Mouse (Mus musculus) neural tube, embryonic 12.5 days (tissue): ENCODE measurements at regions not wholly inside any gene's neighbourhood (a gene's known extent, or its start where the extent isn't known, plus 50 kb on each side); places are given as distances from the start of the nearest gene placed in this dataset.
A peak's percentile ranks its signal among the peaks of the same experiment; 100 is the strongest.

Source experiments
- ATAC-seq: fragments of 200-750 bp; cut with Nextera tagmentation; 2 replicates; pipeline ENCODE4 v1.8.0; 2017; ENCODE audit warnings: low read depth, mild to moderate bottlenecking, moderate TSS enrichment, moderate library complexity; ENCODE audit not compliant: low FRiP score
- H3K27ac ChIP-seq: fragments of 300-500 bp; sonication (generic); 2 replicates; pipeline ENCODE4 v1.5.1; 2016
- H3K27me3 ChIP-seq: fragments of 300-500 bp; sonication (generic); replicated peaks from 2 replicates; pipeline ENCODE4 v1.6.1; 2016; ENCODE audit warnings: mild to moderate bottlenecking
- H3K36me3 ChIP-seq: fragments of 300-500 bp; sonication (generic); 2 replicates; pipeline ENCODE4 v1.6.1; 2016; ENCODE audit warnings: mild to moderate bottlenecking
- H3K4me1 ChIP-seq: fragments of 300-500 bp; sonication (generic); 2 replicates; pipeline ENCODE4 v1.6.1; 2016
- H3K4me2 ChIP-seq: fragments of 300-500 bp; sonication (generic); replicated peaks from 2 replicates; pipeline ENCODE4 v1.6.1; 2016; ENCODE audit warnings: mild to moderate bottlenecking
- H3K4me3 ChIP-seq: fragments of 300-500 bp; sonication (generic); 2 replicates; pipeline ENCODE4 v1.5.1; 2016
- H3K9ac ChIP-seq: fragments of 300-500 bp; sonication (generic); 2 replicates; pipeline ENCODE4 v1.6.1; 2016; ENCODE audit warnings: mild to moderate bottlenecking
- H3K9me3 ChIP-seq: fragments of 300-500 bp; sonication (generic); 2 replicates; pipeline ENCODE4 v1.6.1; 2016; ENCODE audit warnings: mild to moderate bottlenecking
- WGBS: fragments of 180-500 bp; shearing (Covaris S2); methylation state at CpG from one replicate; pipeline ENCODE4 v1.1.7; 2016; 5-methylcytosine and 5-hydroxymethylcytosine counted together

DNA sequence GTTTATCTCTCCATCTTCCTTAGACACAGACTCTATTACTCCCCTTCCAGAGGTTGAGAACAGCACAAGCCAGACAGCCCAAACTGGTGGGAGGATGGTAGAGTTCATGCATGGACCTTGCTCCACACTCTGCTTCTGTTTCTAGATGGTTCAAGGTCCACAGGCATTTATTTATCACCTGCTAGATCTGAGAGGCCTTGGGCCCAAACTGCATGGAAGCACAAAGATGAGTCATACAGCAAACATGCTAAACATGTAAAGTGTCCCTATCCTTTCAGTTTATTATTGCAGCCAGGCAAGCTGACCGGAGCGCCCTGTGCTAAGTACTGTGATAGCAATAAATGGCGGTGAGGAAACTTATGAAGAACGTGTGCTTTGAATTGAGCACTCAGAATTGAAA is 98.4 kb downstream of the Cmpk2 start:
- no peak overlapping the region for H3K27ac ChIP-seq
- no peak overlapping the region for H3K4me2 ChIP-seq
- H3K27me3 ChIP-seq = no peaks in the 10 kb centered on the region
- no peak overlapping the region for H3K9ac ChIP-seq
- no peaks in the 10 kb centered on the region for H3K4me1 ChIP-seq
- H3K4me3 ChIP-seq = no peak overlapping the region
- H3K9me3 ChIP-seq = no peaks in the 10 kb centered on the region
- ATAC-seq = no peak
- 91% methylated on average over 4 of the region's 4 CpGs for WGBS
- no peaks in the 10 kb centered on the region for H3K36me3 ChIP-seq

DNA sequence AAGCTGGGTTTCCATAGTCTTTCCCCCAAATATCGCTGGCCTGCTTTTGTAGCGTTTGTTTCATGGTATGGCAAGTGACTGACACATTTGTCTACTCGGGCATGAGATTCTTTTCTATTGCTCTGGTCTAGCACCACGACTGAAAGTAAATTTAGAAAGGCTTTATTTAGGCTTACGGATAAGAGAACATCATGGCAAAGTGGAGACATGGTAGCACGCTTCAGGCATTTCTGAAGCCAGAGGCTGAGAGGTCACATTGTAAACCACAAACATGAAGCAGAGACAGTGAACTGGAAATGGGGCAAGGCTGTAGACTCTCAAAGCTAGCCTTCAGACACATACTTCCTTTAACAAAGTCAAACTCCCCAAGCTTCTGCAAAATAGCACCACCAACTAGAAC is 93.9 kb downstream of the Cmpk2 start:
- Histone ChIP-seq H3K36me3 (no peaks in the 10 kb centered on the region), H3K4me3 (no peak overlapping the region), H3K27ac (no peak overlapping the region), H3K9ac (no peak overlapping the region), H3K27me3 (no peaks in the 10 kb centered on the region), H3K4me1 (no peaks in the 10 kb centered on the region), H3K4me2 (no peak overlapping the region), H3K9me3 (no peaks in the 10 kb centered on the region)
- ATAC-seq = no peak
- WGBS = 84% methylated on average over 6 of the region's 6 CpGs

DNA sequence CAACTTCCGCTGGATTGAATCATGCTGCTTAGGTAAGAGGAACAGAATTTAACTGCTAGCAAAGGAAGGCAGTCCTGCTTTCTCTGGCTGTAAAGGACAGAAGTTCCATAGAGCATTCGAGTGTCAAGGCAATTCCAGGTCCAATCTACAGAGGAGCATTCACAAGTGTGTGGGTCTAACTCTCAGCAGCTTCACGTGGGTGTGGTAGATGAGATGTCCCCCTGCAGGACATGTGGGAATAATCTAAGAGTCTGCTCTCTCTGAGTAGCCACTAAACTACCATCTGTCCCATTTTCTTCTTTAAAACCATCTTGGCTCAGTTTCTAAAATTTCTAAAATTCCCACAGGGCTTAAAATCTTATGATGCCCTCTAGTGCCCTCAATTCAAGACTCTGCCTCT is 90.6 kb downstream of the Cmpk2 start:
- Histone ChIP-seq H3K27ac (no peak overlapping the region), H3K9me3 (no peaks in the 10 kb centered on the region), H3K9ac (no peak overlapping the region), H3K4me2 (no peak overlapping the region), H3K4me3 (no peak overlapping the region), H3K4me1 (0 out of 2 replicates have a peak, but pooled peaks cover 6% of the 10 kb centered on the region), H3K36me3 (no peaks in the 10 kb centered on the region), H3K27me3 (no peaks in the 10 kb centered on the region)
- WGBS = 67% methylated on average over 3 of the region's 3 CpGs
- ATAC-seq = no peak

DNA sequence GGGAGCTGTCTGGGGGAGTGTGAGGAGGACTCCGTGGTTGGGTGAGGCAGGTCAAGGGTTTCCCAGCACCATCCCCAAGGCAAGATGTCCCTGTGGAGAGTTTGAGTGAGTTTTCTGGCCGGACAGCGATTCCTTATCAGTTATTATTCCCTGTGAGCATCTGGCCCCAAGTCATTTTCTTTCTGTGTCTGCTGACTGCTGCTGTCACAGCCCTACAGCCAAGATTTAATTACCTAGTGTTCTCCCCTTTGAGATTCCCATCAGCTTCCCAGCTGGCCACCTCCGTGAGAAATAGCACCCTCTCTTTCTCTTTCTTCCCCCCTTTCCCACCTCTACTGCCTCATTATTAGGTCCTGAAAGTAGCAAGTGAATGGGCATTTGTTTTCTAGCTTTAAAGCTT is 88.4 kb downstream of the Cmpk2 start:
- ATAC-seq = no peak
- Histone ChIP-seq H3K4me3 (no peak overlapping the region), H3K27ac (0 out of 2 replicates have a peak overlapping the region, but pooled peaks have one; percentile 42), H3K27me3 (no peaks in the 10 kb centered on the region), H3K9ac (no peak overlapping the region), H3K4me1 (0 out of 2 replicates have a peak, but pooled peaks cover 6% of the 10 kb centered on the region), H3K9me3 (no peaks in the 10 kb centered on the region), H3K4me2 (no peak overlapping the region), H3K36me3 (no peaks in the 10 kb centered on the region)
- WGBS = 4% methylated on average over 4 of the region's 4 CpGs

DNA sequence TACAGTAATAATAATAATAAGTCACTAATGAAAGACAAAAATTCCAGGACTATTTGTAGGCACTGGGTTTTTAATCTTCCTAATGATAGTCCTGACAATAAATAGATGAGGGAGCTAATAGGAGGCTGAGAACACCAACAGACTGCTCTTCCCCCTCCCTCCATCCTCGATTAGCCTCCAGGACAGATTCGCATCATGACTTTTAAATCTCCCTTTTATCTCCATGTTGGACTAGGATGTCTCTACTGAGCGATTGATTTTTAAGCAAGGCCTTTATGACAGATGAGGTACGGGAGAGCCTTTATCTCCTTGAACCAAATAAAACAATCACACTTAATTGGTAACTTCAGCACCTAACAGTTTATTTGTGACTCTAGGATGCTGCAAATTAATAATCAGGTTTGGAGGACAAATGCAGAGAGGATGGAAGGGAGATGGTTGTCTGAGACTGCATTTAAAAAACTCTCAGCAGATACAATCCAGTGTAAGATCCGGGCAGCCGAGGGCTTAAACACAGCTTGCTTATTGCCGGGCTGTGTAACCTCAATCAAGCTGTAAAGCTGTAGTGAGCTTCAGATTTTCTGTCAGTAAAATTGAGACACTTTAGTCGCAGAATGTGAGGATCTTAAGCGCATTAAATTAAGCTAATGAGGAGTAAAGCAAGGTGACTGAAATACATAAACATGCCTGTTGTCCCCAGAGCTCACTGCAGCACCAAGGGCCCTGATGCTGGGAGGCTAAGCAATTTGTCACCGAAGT is 82.3 kb downstream of the Cmpk2 start:
- no peaks in the 10 kb centered on the region for H3K36me3 ChIP-seq
- H3K4me1 ChIP-seq = no peaks in the 10 kb centered on the region
- peak; percentile 25; the same call in 1 of the 2 replicates for ATAC-seq
- no peaks in the 10 kb centered on the region for H3K9me3 ChIP-seq
- H3K4me2 ChIP-seq = 0 out of 2 replicates have a peak overlapping the region, but pooled peaks have one; percentile 7
- H3K27me3 ChIP-seq = no peaks in the 10 kb centered on the region
- peak overlapping the region; percentile 10; the same call in 1 of the 2 replicates for H3K27ac ChIP-seq
- no peak overlapping the region for H3K4me3 ChIP-seq
- no peak overlapping the region for H3K9ac ChIP-seq
- 41% methylated on average over 10 of the region's 10 CpGs for WGBS

DNA sequence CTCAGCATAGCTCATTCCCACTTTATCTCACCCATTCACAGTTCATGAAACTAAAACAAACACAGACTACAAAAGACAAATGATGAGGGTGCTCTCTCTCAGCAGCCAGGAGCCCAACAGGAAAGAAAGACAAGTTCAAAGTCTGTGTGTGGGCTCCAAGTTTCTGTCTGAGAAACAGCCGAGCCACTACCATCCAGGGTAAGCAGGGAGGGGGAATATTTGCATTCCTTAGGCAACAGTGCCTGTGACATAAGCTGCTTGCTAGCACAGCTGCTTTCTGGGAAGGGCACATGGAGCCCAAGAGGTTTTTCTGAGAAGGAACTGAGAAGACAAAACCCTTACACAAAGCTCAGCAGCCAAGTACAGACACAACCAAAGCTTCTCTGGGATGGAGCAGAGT is 78.5 kb downstream of the Cmpk2 start:
- H3K4me1 ChIP-seq = no peaks in the 10 kb centered on the region
- no peak overlapping the region for H3K27ac ChIP-seq
- H3K27me3 ChIP-seq = no peaks in the 10 kb centered on the region
- WGBS = 44% methylated on average over 1 of the region's 1 CpGs
- H3K4me3 ChIP-seq = no peak overlapping the region
- no peaks in the 10 kb centered on the region for H3K9me3 ChIP-seq
- no peak for ATAC-seq
- H3K4me2 ChIP-seq = no peak overlapping the region
- H3K9ac ChIP-seq = no peak overlapping the region
- H3K36me3 ChIP-seq = no peaks in the 10 kb centered on the region

DNA sequence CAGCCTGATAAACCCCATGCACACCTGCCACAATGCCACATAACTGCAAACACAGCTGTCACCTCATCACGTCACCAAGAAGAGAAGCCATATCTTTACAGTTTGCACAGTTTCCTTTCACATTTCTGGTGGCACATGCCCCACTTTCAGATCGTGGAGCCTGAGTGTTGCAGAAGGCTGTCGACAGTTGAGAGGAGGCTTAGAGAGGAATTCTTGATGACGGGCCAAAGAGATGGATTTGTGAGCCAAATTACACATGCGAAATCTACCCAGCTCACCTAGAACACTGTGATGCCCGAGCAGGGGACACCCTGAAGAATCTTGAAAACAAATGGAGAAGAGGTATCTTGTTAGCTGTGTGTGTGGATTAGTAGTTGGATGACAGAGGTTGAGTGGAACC is 77.4 kb downstream of the Cmpk2 start:
- Histone ChIP-seq H3K9ac (no peak overlapping the region), H3K9me3 (no peaks in the 10 kb centered on the region), H3K4me1 (no peaks in the 10 kb centered on the region), H3K27me3 (no peaks in the 10 kb centered on the region), H3K4me3 (no peak overlapping the region), H3K36me3 (no peaks in the 10 kb centered on the region), H3K4me2 (no peak overlapping the region), H3K27ac (no peak overlapping the region)
- ATAC-seq = no peak
- WGBS = 88% methylated on average over 6 of the region's 6 CpGs

DNA sequence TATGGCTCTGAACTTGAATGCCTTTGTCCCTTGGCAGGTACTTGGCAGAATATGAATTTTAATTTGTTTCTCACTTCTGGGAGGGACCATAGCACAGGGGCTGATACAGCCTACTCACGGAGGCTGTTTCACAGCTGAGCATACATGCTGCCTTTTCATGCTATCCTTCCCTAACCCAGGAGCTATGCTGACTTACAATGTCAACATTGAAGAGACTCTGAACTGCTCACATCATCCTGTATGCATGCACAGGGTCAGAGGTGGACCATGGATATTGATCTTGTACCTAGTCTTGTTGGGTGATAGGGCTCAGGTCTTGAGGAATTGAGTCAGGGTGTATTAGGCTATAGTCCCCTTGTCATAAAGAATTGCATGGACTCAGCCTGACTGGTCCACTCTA is 74.5 kb downstream of the Cmpk2 start:
- 89% methylated on average over 1 of the region's 1 CpGs for WGBS
- no peaks in the 10 kb centered on the region for H3K9me3 ChIP-seq
- no peaks in the 10 kb centered on the region for H3K27me3 ChIP-seq
- no peaks in the 10 kb centered on the region for H3K36me3 ChIP-seq
- no peak overlapping the region for H3K9ac ChIP-seq
- H3K4me2 ChIP-seq = no peak overlapping the region
- no peak for ATAC-seq
- H3K4me1 ChIP-seq = no peaks in the 10 kb centered on the region
- no peak overlapping the region for H3K4me3 ChIP-seq
- H3K27ac ChIP-seq = no peak overlapping the region

DNA sequence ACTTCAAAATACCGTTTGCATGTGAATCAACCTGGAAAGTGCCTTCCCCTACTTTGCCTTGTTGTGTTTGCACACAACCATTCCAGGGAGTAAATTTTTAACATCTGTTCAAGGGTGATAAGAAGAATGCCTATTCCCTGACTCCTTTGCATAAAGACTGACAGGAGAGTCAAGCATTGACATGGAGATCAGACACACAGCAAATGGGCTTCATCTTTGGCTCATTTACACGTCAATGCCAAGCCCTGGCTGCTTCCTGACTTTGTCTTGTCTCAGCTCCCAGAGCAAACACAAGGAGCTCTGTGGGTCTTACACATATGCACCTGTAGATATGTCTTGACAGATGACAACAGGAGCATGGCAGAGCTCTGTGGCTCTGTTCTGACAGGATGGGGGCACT is 73.4 kb downstream of the Cmpk2 start:
- H3K4me3 ChIP-seq = no peak overlapping the region
- 37% methylated on average over 2 of the region's 2 CpGs for WGBS
- ATAC-seq = no peak
- no peak overlapping the region for H3K4me2 ChIP-seq
- H3K4me1 ChIP-seq = no peaks in the 10 kb centered on the region
- H3K27me3 ChIP-seq = no peaks in the 10 kb centered on the region
- no peaks in the 10 kb centered on the region for H3K9me3 ChIP-seq
- no peak overlapping the region for H3K27ac ChIP-seq
- H3K36me3 ChIP-seq = no peaks in the 10 kb centered on the region
- H3K9ac ChIP-seq = no peak overlapping the region

DNA sequence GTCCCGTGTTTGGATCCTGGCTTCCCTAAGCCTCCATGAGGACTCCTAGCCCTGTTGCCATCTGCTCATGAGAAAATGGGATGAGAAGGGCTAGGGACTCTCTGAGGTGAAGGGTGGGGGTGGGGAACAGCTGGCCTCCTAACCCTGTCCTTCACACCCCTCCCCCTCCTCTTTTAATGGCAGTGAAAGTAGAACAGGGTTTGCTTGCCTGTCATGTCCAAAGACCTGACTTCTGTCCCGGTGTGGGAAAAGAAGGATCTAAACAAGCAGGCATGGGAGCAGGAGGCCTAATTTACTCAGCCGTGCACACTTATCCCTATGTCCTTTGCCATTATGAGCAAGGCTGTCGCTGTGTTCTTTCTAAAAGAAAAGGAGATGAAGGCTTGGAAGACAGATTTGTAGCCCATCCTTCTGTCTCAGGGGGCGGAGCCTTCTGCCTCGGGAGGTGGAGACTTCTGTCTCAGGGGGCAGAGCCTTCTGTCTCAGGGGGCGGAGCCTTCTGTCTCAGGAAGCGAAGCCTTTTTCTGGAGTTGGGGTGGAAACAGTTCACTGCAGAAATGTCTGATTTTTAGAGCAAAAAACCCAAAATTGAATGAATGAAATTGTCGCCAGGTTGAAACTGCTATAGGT is 66.4 kb downstream of the Cmpk2 start:
- H3K27ac ChIP-seq = peak overlapping the region; percentile 86; the same call in 1 of the 2 replicates
- H3K27me3 ChIP-seq = no peaks in the 10 kb centered on the region
- H3K4me1 ChIP-seq = peaks cover 16% of the 10 kb centered on the region
- H3K4me3 ChIP-seq = no peak overlapping the region
- WGBS = 57% methylated on average over 9 of the region's 9 CpGs
- ATAC-seq = no peak
- peak overlapping the region; percentile 46; the same call in 1 of the 2 replicates for H3K4me2 ChIP-seq
- no peaks in the 10 kb centered on the region for H3K9me3 ChIP-seq
- no peak overlapping the region for H3K9ac ChIP-seq
- H3K36me3 ChIP-seq = no peaks in the 10 kb centered on the region

DNA sequence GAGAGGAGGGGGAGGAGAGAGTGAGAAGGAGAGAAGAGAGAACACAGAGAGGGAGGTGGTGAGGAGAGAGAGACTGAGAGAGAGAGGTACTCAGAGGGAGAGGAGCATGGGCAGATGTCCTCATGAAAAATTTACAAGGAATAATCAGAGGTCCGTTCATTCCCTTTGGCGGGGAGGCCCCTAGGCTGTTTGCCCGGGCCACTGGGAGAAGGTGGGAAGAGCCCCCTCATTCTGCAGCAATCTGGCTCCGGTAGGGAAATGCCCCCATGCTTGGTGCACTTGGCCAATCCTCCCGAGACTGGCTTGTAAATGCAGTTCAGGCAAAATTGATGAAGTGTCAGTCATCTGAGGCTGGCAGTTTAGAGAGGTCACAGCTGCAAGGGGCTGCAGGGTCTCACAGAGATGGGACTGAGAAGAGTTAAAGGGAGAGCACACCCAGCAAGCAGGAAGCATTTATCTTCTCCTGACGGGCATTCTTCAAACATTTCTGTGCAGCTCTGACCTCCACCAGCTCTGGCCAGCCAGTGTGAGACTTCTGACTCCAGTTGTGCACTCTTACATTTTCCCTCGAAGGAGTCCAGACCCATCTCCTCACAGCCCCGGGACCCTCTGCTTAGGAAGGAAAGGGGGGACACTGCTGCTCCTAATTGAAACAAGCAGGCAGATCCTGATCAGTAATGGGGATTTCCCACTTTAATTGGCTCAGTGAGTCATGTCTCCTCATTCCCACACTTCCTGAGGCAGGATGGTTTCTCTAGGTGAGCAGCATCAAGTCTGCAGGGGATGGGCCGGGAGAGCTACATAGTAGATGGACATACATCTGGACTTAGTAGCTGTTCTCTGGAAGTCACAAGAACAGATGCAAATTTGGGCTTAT is 65.5 kb downstream of the Cmpk2 start:
- Histone ChIP-seq H3K9ac (peak overlapping the region; percentile 8; the same call in 1 of the 2 replicates), H3K4me3 (no peak overlapping the region), H3K27me3 (no peaks in the 10 kb centered on the region), H3K27ac (peak overlapping the region; percentile 86), H3K4me2 (peak overlapping the region; percentile 46), H3K9me3 (no peaks in the 10 kb centered on the region), H3K4me1 (peaks cover 16% of the 10 kb centered on the region), H3K36me3 (no peaks in the 10 kb centered on the region)
- 13% methylated on average over 9 of the region's 9 CpGs for WGBS
- peak; percentile 63 for ATAC-seq

DNA sequence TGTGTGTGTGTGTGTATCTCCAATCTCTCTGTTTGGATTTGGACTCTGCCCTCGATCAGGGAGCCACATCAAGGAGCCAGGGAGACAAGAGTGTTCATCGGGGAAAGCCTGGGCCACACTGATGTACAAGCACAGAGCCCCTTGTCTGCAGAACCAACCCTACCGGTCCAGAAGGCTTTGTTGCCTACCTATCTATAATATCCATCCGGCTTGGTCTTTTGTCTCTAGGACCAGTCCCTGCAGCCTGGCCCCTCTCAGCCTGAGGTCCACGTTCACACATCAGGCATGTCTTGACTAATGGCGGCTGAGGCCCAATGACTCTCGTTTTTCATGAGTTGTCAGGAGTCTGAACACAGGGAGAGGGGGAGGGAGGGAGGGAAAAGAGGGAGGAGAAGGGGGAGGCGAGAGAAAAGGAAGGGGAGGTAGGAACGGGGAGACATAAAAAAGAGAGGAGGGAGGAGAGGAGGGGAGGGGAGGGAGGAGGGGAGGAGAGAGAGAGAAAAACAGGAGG is 64.7 kb downstream of the Cmpk2 start:
- Histone ChIP-seq H3K27ac (peak overlapping the region; percentile 86), H3K4me3 (no peak overlapping the region), H3K27me3 (no peaks in the 10 kb centered on the region), H3K9me3 (no peaks in the 10 kb centered on the region), H3K4me2 (peak overlapping the region; percentile 46), H3K9ac (peak overlapping the region; percentile 42; the same call in 1 of the 2 replicates), H3K4me1 (peaks cover 16% of the 10 kb centered on the region), H3K36me3 (no peaks in the 10 kb centered on the region)
- ATAC-seq = peak; percentile 86
- 12% methylated on average over 9 of the region's 9 CpGs for WGBS
